Mouse (Mus musculus): ENCODE data around the gene Pcyox1.

DNA sequence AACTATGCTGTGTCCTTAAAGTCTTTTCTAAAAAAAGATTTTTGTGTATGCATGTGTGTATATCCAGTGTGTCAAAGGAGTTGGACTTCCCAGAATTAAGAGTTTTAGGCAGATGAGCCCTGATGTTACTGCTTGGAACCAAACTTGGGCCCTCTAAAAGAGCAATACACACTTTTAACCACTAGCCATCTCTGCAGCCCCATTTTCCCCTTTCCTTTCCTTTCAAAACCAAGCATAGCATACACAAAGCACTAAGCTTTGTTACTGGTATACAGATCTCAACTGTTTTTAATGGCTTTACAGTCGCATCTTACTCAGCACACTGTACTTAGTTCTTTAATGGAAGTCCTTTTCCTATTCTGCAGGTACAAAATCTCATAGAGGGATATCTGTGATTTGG is 42.6 kb upstream of the Pcyox1 start:
- TF ChIP-seq CTCF (IDR thresholded peaks at IDR 0.05; ENCODE audit: low read depth) = no peak
- TF ChIP-seq EP300 (IDR thresholded peaks at IDR 0.05; ENCODE audit: low read depth) = no peak
